Mouse (Mus musculus) heart, embryonic 16.5 days (tissue): Measurements from ENCODE around the gene Ttll11. TPM values are rescaled to one million over a fixed set of nuclear protein-coding genes. Genes with fewer than 3 reads are reported as not detected.
A peak's percentile ranks its signal among the peaks of the same experiment; 100 is the strongest.

Experiments
- ATAC-seq: fragments of 200-750 bp; cut with Nextera tagmentation; replicated peaks from 2 replicates; pipeline ENCODE4 v1.8.0; 2017; ENCODE audit warnings: moderate number of reproducible peaks; ENCODE audit not compliant: insufficient read depth, low FRiP score; ENCODE audit errors: extremely low read depth
- H3K27ac ChIP-seq: fragments of 300-500 bp; sonication (generic); 2 replicates; pipeline ENCODE4 v1.5.1; 2014; ENCODE audit warnings: mild to moderate bottlenecking, low read length, control low read depth, moderate library complexity
- H3K27me3 ChIP-seq: fragments of 300-500 bp; sonication (generic); 2 replicates; pipeline ENCODE4 v1.6.1; 2014; ENCODE audit warnings: low read length, mixed read lengths; ENCODE audit not compliant: control insufficient read depth, insufficient read depth
- H3K36me3 ChIP-seq: fragments of 300-500 bp; sonication (generic); 2 replicates; pipeline ENCODE4 v1.6.1; 2014; ENCODE audit not compliant: control insufficient read depth, insufficient read depth
- H3K4me1 ChIP-seq: fragments of 300-500 bp; sonication (generic); 2 replicates; pipeline ENCODE4 v1.6.1; 2014; ENCODE audit warnings: low read length, mixed read lengths; ENCODE audit not compliant: control insufficient read depth, insufficient read depth
- H3K4me2 ChIP-seq: fragments of 300-500 bp; sonication (generic); 2 replicates; pipeline ENCODE4 v1.6.1; 2014; ENCODE audit warnings: low read depth, mild to moderate bottlenecking, control low read depth, low read length
- H3K4me3 ChIP-seq: fragments of 300-500 bp; sonication (generic); 2 replicates; pipeline ENCODE4 v1.5.1; 2014; ENCODE audit warnings: mild to moderate bottlenecking, control low read depth, low read length
- H3K9ac ChIP-seq: fragments of 300-500 bp; sonication (generic); 2 replicates; pipeline ENCODE4 v1.6.1; 2014; ENCODE audit warnings: low read length, control low read depth
- H3K9me3 ChIP-seq: fragments of 300-500 bp; sonication (generic); replicated peaks from 2 replicates; pipeline ENCODE4 v1.6.1; 2016; ENCODE audit warnings: low read length; ENCODE audit not compliant: control insufficient read depth
- WGBS: fragments of 180-500 bp; shearing (Covaris S2); extraction: QIAGEN DNeasy Blood & Tissue Kit; methylation state at CpG from one replicate; pipeline ENCODE4 v1.1.7; 2014; 5-methylcytosine and 5-hydroxymethylcytosine counted together
- polyA plus RNA-seq: library from polyadenylated mRNA; unstranded; fragments of >200 nt; fragmentation: Nextera tagmentation; extraction: Ambion mirVana; gene quantifications from 2 replicates; pipeline ENCODE4 v1.2.1, GENCODE M21; 2015

Ttll11 gene
- polyA plus RNA-seq, 1 experiment from 2014 or later, result 0.80 TPM

- H3K9me3 ChIP-seq, result peaks cover 3% of the 10 kb centered on the region; the same call in 1 of the 2 replicates
- H3K4me3 ChIP-seq, result no peak overlapping the region
- H3K4me2 ChIP-seq, result no peak overlapping the region
- H3K27ac ChIP-seq, result no peak overlapping the region
- H3K36me3 ChIP-seq, result no peaks in the 10 kb centered on the region
- no peak for ATAC-seq
- no peak overlapping the region for H3K9ac ChIP-seq
- peaks cover 16% of the 10 kb centered on the region for H3K4me1 ChIP-seq
- peaks cover 5% of the 10 kb centered on the region for H3K27me3 ChIP-seq
- WGBS, result 39% methylated on average over 1 of the region's 1 CpGs
These were observed 20.7 kb upstream of the Ttll11 start for GRCm38 (mm10) chr2:36000390-36000789.

- H3K9me3 ChIP-seq, result peaks cover 3% of the 10 kb centered on the region; the same call in 1 of the 2 replicates
- no peak for ATAC-seq
- H3K27ac ChIP-seq, result no peak overlapping the region
- no peak overlapping the region for H3K4me3 ChIP-seq
- H3K9ac ChIP-seq, result no peak overlapping the region
- no peaks in the 10 kb centered on the region for H3K36me3 ChIP-seq
- H3K27me3 ChIP-seq, result 0 out of 2 replicates have a peak, but pooled peaks cover 2% of the 10 kb centered on the region
- peaks cover 23% of the 10 kb centered on the region for H3K4me1 ChIP-seq
- no peak overlapping the region for H3K4me2 ChIP-seq
These were observed 19.5 kb upstream of the Ttll11 start for GRCm38 (mm10) chr2:35999212-35999611.

- Histone ChIP-seq H3K4me3 (no peak overlapping the region), H3K4me1 (peaks cover 30% of the 10 kb centered on the region), H3K4me2 (no peak overlapping the region), H3K36me3 (no peaks in the 10 kb centered on the region), H3K27ac (no peak overlapping the region), H3K9me3 (peaks cover 3% of the 10 kb centered on the region; the same call in 1 of the 2 replicates), H3K27me3 (no peaks in the 10 kb centered on the region), H3K9ac (no peak overlapping the region)
- WGBS, result 90% methylated on average over 5 of the region's 5 CpGs
- ATAC-seq, result no peak
These were observed 18.7 kb upstream of the Ttll11 start for GRCm38 (mm10) chr2:35998416-35998815.

GRCm38 (mm10) chr2:35996753-35997152 lies 17.0 kb upstream of the Ttll11 start:
- Histone ChIP-seq H3K4me3 (no peak overlapping the region), H3K9me3 (peaks cover 3% of the 10 kb centered on the region; the same call in 1 of the 2 replicates), H3K27me3 (no peaks in the 10 kb centered on the region), H3K9ac (no peak overlapping the region), H3K27ac (peak overlapping the region; percentile 25; the same call in 1 of the 2 replicates), H3K4me1 (peaks cover 34% of the 10 kb centered on the region), H3K4me2 (no peak overlapping the region), H3K36me3 (no peaks in the 10 kb centered on the region)
- WGBS, result 68% methylated on average over 2 of the region's 2 CpGs
- ATAC-seq, result no peak

- Histone ChIP-seq H3K4me1 (peaks cover 28% of the 10 kb centered on the region), H3K27ac (peak overlapping the region; percentile 91), H3K9ac (no peak overlapping the region), H3K9me3 (peaks cover 3% of the 10 kb centered on the region; the same call in 1 of the 2 replicates), H3K4me2 (0 out of 2 replicates have a peak overlapping the region, but pooled peaks have one; percentile 4), H3K36me3 (no peaks in the 10 kb centered on the region), H3K4me3 (no peak overlapping the region), H3K27me3 (no peaks in the 10 kb centered on the region)
- peak; percentile 90 for ATAC-seq
- 29% methylated on average over 6 of the region's 6 CpGs for WGBS
These were observed 14.6 kb upstream of the Ttll11 start for GRCm38 (mm10) chr2:35994303-35994702.

GRCm38 (mm10) chr2:35993481-35993880 lies 13.8 kb upstream of the Ttll11 start:
- H3K9ac ChIP-seq, result no peak overlapping the region
- ATAC-seq, result no peak
- no peak overlapping the region for H3K4me2 ChIP-seq
- WGBS, result 88% methylated on average over 2 of the region's 2 CpGs
- H3K9me3 ChIP-seq, result no peaks in the 10 kb centered on the region
- H3K36me3 ChIP-seq, result no peaks in the 10 kb centered on the region
- H3K4me3 ChIP-seq, result no peak overlapping the region
- H3K4me1 ChIP-seq, result peaks cover 28% of the 10 kb centered on the region
- H3K27me3 ChIP-seq, result no peaks in the 10 kb centered on the region
- H3K27ac ChIP-seq, result peak overlapping the region; percentile 91

- Histone ChIP-seq H3K4me3 (no peak overlapping the region), H3K27ac (no peak overlapping the region), H3K9ac (no peak overlapping the region), H3K9me3 (no peaks in the 10 kb centered on the region), H3K4me1 (peaks cover 27% of the 10 kb centered on the region), H3K36me3 (no peaks in the 10 kb centered on the region), H3K4me2 (no peak overlapping the region), H3K27me3 (peaks cover under 1% of the 10 kb centered on the region)
- 79% methylated on average over 3 of the region's 3 CpGs for WGBS
- no peak for ATAC-seq
These were observed 12.5 kb upstream of the Ttll11 start for GRCm38 (mm10) chr2:35992259-35992658.

GRCm38 (mm10) chr2:35983869-35984268 lies 4.2 kb upstream of the Ttll11 start:
- Histone ChIP-seq H3K27me3 (peaks cover 6% of the 10 kb centered on the region), H3K4me1 (peaks cover 4% of the 10 kb centered on the region), H3K4me3 (no peak overlapping the region), H3K9ac (no peak overlapping the region), H3K27ac (no peak overlapping the region), H3K36me3 (no peaks in the 10 kb centered on the region), H3K4me2 (no peak overlapping the region), H3K9me3 (no peaks in the 10 kb centered on the region)
- no peak for ATAC-seq
- 5% methylated on average over 7 of the region's 7 CpGs for WGBS

- H3K27me3 ChIP-seq, result peaks cover 2% of the 10 kb centered on the region
These were observed 2.2 kb upstream of the Ttll11 start for GRCm38 (mm10) chr2:35981872-35982271.

More at GRCm38 (mm10) chr2:35981872-35982271, 2.2 kb upstream of the Ttll11 start:
- Histone ChIP-seq H3K4me3 (no peak overlapping the region), H3K4me2 (no peak overlapping the region), H3K9ac (no peak overlapping the region), H3K9me3 (no peaks in the 10 kb centered on the region), H3K4me1 (peaks cover 19% of the 10 kb centered on the region), H3K36me3 (no peaks in the 10 kb centered on the region), H3K27ac (no peak overlapping the region)
- ATAC-seq, result no peak
- 59% methylated on average over 3 of the region's 3 CpGs for WGBS
